Mouse (Mus musculus): ENCODE data around the gene Dspp.

DNA sequence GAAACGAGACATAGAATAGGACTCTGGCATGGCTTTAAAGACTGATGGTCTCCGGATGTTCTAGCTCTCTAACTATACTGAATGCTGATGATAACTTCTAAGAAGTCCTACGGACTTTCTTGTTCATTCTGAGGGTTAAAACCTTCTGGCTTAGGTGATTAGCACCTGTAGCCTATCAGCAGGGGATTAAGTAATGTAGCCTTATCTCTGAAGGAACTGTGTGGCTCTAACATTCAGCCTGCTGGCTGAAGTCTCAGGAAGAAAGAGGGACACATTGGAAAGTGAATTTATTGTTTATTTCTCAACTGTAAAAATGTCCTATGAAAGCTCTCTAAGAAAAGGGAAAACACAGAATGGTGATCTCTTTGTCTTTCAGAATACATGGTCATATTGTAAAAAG, 53.8 kb downstream of the Dspp start:
- TF ChIP-seq POLR2A (IDR thresholded peaks at IDR 0.05; ENCODE audit: insufficient read depth, low read depth, low read length): no peak
- TF ChIP-seq EP300 (IDR thresholded peaks at IDR 0.05; ENCODE audit: insufficient read depth, low read depth, low read length): no peak
